In genomic region chr11:32718371-32718770, GRCm38 (mm10) we compare ENCODE assay signal across 11 mouse cellular contexts.
A peak's percentile ranks its signal among the peaks of the same experiment; 100 is the strongest.
DNase-seq lines count a peak whose midpoint lies in the region; ATAC-seq and TF ChIP-seq lines count a peak whose summit lies in the region.
"Had no signal": no experiment of that assay in that cellular context is flagged by ENCODE, and none has a peak within 500 bp of the region (broad histone marks: within the 10 kb centered on the region; RNA-seq: fewer than 3 reads in every experiment).

No protein-coding gene starts in this region.

- DNase-seq in heart, postnatal 10 days: peak; percentile 62 to 64
- DNase-seq in heart, adult 9 months (ENCODE audit: low spot score in 2 of 2): no peak
- DNase-seq in 3T3-L1 (ENCODE audit: low read depth, low spot score): peak; percentile 54
- DNase-seq in NIH3T3 (ENCODE audit: low read depth): peak; percentile 75
- DNase-seq in kidney, postnatal 10 days: peak; percentile 73
- no peak for DNase-seq in forebrain, postnatal 0 days
- DNase-seq in c-Kit-positive CD71-positive TER-119-positive erythroid progenitor cells, embryonic 14.5 days (ENCODE audit: low spot score): no peak
- DNase-seq: layer of hippocampus, postnatal 36 days had no signal

- H3K27ac ChIP-seq in forebrain, embryonic 15.5 days (replicated peaks): no peak overlapping the region
- no peak overlapping the region for H3K27ac ChIP-seq in forebrain, postnatal 0 days (ENCODE audit: low read depth, low read length)
- H3K27ac ChIP-seq: midbrain, embryonic 12.5 days had no signal

- intact Hi-C loops in heart, postnatal 10 days (cut with DNase I): no loop called here

- no peaks in the 10 kb centered on the region for H3K27me3 ChIP-seq in forebrain, embryonic 15.5 days
- no peaks in the 10 kb centered on the region for H3K27me3 ChIP-seq in forebrain, postnatal 0 days (ENCODE audit: insufficient read depth, low read length)
- H3K27me3 ChIP-seq: midbrain, embryonic 12.5 days had no signal

- no peak overlapping the region for H3K4me3 ChIP-seq in forebrain, embryonic 15.5 days
- no peak overlapping the region for H3K4me3 ChIP-seq in forebrain, postnatal 0 days (ENCODE audit: low read depth, low read length)
- H3K4me3 ChIP-seq: midbrain, embryonic 12.5 days had no signal

- no peak overlapping the region for H3K9ac ChIP-seq in forebrain, embryonic 15.5 days (replicated peaks)
- no peak overlapping the region for H3K9ac ChIP-seq in forebrain, postnatal 0 days
- H3K9ac ChIP-seq: midbrain, embryonic 12.5 days had no signal

- WGBS in forebrain, embryonic 15.5 days: 57% methylated on average over 2 of the region's 2 CpGs
- WGBS in forebrain, postnatal 0 days: 51% methylated on average over 2 of the region's 2 CpGs

- TF ChIP-seq CTCF in forebrain, postnatal 0 days (IDR thresholded peaks at IDR 0.05; ENCODE audit: low read depth): no peak

- no peaks in the 10 kb centered on the region for H3K9me3 ChIP-seq in forebrain, embryonic 15.5 days
- H3K9me3 ChIP-seq in forebrain, postnatal 0 days (ENCODE audit: low read length): no peaks in the 10 kb centered on the region
- H3K9me3 ChIP-seq: midbrain, embryonic 12.5 days had no signal

- H3K4me1 ChIP-seq in forebrain, embryonic 15.5 days: peaks cover 3% of the 10 kb centered on the region; the same call in 1 of the 2 replicates
- no peaks in the 10 kb centered on the region for H3K4me1 ChIP-seq in forebrain, postnatal 0 days (ENCODE audit: insufficient read depth)
- H3K4me1 ChIP-seq: midbrain, embryonic 12.5 days had no signal

- no peak overlapping the region for H3K4me2 ChIP-seq in forebrain, embryonic 15.5 days (replicated peaks)
- no peak overlapping the region for H3K4me2 ChIP-seq in forebrain, postnatal 0 days (ENCODE audit: low read depth)
- H3K4me2 ChIP-seq: heart, embryonic 11.5 days; midbrain, embryonic 12.5 days had no signal

- ATAC-seq in forebrain, embryonic 15.5 days (replicated peaks): no peak
- no peak for ATAC-seq in forebrain, postnatal 0 days

- H3K36me3 ChIP-seq in forebrain, embryonic 15.5 days: no peaks in the 10 kb centered on the region
- H3K36me3 ChIP-seq in forebrain, postnatal 0 days (ENCODE audit: insufficient read depth): no peaks in the 10 kb centered on the region
- H3K36me3 ChIP-seq: midbrain, embryonic 12.5 days had no signal

Comparison
In these comparisons a context has a peak if more than half of its experiments do, and no peak if none do; other contexts are left out.
1. DNase-seq: peak in heart, postnatal 10 days (2 of 2), 3T3-L1 (single experiment), NIH3T3 (single experiment) and kidney, postnatal 10 days (single experiment); none in heart, adult 9 months (0 of 2), forebrain, postnatal 0 days (single experiment) and c-Kit-positive CD71-positive TER-119-positive erythroid progenitor cells, embryonic 14.5 days (single experiment).